Mouse (Mus musculus): ENCODE results near the gene Cops2. TPM values are rescaled to one million over a fixed set of nuclear protein-coding genes. Genes with fewer than 3 reads are reported as not detected.

Gene Cops2
- total RNA-seq (2023; ENCODE audit: inconsistent age) = 57.7 to 87.6 TPM (median 75.7 TPM) in 4 replicates

GRCm38 (mm10) chr2:125858521-125859280 lies at the start of gene Cops2, which contains the start of gene Galk2:
Gene Cops2 (minus strand): TSS chr2:125859139.
Gene Galk2 (plus strand): TSS chr2:125859109.

DNA sequence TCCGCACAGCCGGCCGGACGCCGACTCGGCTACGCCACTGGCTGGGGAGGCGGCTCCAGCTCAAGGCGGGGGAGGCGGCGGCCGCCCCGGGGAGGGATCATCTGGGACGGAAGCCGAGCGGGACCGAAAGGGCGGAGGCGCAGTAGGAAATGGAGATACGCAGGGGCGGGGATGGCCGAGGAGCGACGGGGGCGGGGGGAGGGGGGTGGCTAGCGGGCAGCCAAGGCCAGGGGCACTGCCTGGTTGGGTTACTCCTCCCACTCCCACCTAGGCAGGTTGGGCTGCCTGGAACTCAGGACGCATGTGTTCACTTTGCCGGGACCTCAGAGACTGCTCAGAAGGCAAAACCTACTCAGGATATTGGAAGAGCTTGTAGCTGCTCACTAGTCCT lies 76.2 kb downstream of the Cops2 start, which contains the start of gene Secisbp2l:
TSS of gene Secisbp2l (minus strand) at position 152 of the 391 bp plus-strand sequence.

Other genes with a start within 250 kb of the Cops2 start
- 19.0 to 21.0 TPM (median 19.3 TPM) in 4 replicates for gene Cep152, start 234.0 kb downstream of the Cops2 start, total RNA-seq (2023; ENCODE audit: inconsistent age)
- 33.2 to 38.0 TPM (median 37.2 TPM) in 4 replicates for gene Eid1, start 186.0 kb downstream of the Cops2 start, total RNA-seq (2023; ENCODE audit: inconsistent age)
- gene Shc4, start 135.0 kb downstream of the Cops2 start, total RNA-seq (2023; ENCODE audit: inconsistent age) = 0.16 to 0.35 TPM (median 0.23 TPM) in 4 replicates
- 46.2 to 52.9 TPM (median 47.4 TPM) in 4 replicates for gene Secisbp2l, start 76.3 kb downstream of the Cops2 start, total RNA-seq (2023; ENCODE audit: inconsistent age)
- 19.4 to 23.9 TPM (median 21.4 TPM) in 4 replicates for gene Galk2, start within 50 bp of the Cops2 start, total RNA-seq (2023; ENCODE audit: inconsistent age)
- gene Fgf7, start 175.5 kb upstream of the Cops2 start, total RNA-seq (2023; ENCODE audit: inconsistent age) = not detected in 4 replicates